Mouse (Mus musculus): ENCODE measurements around the gene C1rb. TPM values are rescaled to one million over a fixed set of nuclear protein-coding genes. Genes with fewer than 3 reads are reported as not detected.
"Not testable (repeated sequence)": the region's sequence is repeated elsewhere in the genome, so short reads cannot be mapped to it uniquely, and the experiment has no call there.

Gene C1rb
- polyA plus RNA-seq, 1 experiment from 2014 or later = not detected

DNA sequence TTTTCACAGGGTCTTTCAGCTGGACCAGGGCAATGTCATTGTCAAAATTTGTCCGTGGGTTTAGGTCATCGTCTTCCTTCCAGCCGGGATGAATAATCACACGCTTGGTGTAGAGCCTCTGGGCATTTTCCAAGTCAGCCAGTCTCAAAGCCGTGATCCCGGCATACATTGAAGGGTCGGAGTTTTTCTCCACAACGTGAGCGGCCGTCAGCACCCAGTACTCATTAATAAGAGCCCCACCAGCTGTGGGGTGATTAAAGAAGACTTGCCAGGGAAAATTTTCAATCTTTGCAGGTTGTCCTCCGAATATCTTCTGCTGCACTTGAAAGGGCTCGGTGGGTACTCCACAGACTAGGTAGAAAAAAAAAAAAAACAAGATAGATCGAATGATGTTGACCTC is 55.5 kb downstream of the C1rb start:
- Histone ChIP-seq H3K36me3 (no peaks in the 10 kb centered on the region), H3K9me3 (no peaks in the 10 kb centered on the region), H3K9ac (replicated peaks) (no peak overlapping the region), H3K4me2 (replicated peaks) (no peak overlapping the region), H3K27ac (replicated peaks) (no peak overlapping the region), H3K27me3 (no peaks in the 10 kb centered on the region), H3K4me3 (no peak overlapping the region), H3K4me1 (no peaks in the 10 kb centered on the region)
- 89% methylated on average over 13 of the region's 13 CpGs for WGBS
- no peak for ATAC-seq (ENCODE audit: low FRiP score, low read depth)

DNA sequence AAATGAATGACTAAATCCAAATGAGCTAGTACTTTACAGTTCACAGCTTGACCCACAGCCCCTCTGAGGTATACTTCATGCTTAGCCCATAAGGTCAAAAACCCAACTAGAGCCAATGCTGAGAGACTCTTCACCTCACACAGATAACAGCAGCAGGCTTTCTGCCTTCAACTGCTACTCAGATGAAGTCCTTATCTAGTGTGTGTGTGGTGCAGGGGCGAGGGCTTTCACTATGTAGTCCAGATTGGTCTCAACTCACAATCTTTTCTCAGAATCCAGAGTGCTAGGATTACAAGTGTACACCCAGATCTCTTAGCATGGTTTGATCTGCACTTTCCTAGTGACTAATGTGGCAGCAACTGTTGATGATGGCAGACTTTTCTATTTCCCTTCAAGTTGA is 56.1 kb downstream of the C1rb start:
- not testable (repeated sequence) for H3K27ac ChIP-seq (replicated peaks); H3K36me3 ChIP-seq; H3K4me1 ChIP-seq; ATAC-seq (ENCODE audit: low FRiP score, low read depth); H3K27me3 ChIP-seq; H3K9ac ChIP-seq (replicated peaks); H3K4me2 ChIP-seq (replicated peaks); H3K9me3 ChIP-seq; H3K4me3 ChIP-seq
- WGBS = 45% methylated on average over 1 of the region's 1 CpGs

DNA sequence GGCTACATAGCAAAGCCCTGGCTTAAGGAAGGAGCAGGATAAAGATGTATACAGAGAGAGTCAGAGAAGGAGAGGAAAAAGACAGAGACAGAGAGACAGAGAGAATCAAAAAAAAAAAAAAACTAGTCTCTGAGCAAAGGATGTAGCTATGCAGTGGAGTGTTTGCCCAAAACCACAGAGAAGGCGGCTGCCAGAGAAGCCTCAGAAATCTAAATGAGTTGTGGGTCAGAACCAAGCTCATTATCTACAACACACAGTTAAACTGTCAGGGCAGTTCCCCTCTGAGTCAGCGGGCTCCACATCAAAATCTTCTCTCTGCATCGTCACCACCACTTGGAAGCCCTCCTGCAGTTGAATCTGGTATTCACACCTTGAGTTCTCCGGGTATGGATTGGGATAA is 60.7 kb downstream of the C1rb start:
- Histone ChIP-seq H3K36me3 (no peaks in the 10 kb centered on the region), H3K4me2 (replicated peaks) (no peak overlapping the region), H3K27me3 (no peaks in the 10 kb centered on the region), H3K4me1 (no peaks in the 10 kb centered on the region), H3K9ac (replicated peaks) (no peak overlapping the region), H3K9me3 (no peaks in the 10 kb centered on the region), H3K4me3 (no peak overlapping the region), H3K27ac (replicated peaks) (no peak overlapping the region)
- no peak for ATAC-seq (ENCODE audit: low FRiP score, low read depth)
- 83% methylated on average over 4 of the region's 4 CpGs for WGBS

Other genes with a start within 250 kb of the C1rb start
- 64.7 and 68.1 TPM in 2 replicates for gene Pex5, start 155.2 kb upstream of the C1rb start, polyA plus RNA-seq (2016; fragmentation: Nextera tagmentation; extraction: Ambion mirVana)
- 32.4 and 33.1 TPM in 2 replicates for gene Clstn3, start 105.5 kb upstream of the C1rb start, polyA plus RNA-seq (2016; fragmentation: Nextera tagmentation; extraction: Ambion mirVana)
- 0.17 and 0.29 TPM in 2 replicates for gene C1rl, start 77.2 kb upstream of the C1rb start, polyA plus RNA-seq (2016; fragmentation: Nextera tagmentation; extraction: Ambion mirVana)
- gene C1ra, start 57.9 kb upstream of the C1rb start, polyA plus RNA-seq (2016; fragmentation: Nextera tagmentation; extraction: Ambion mirVana) = 0.11 and 0.22 TPM in 2 replicates
- 0.43 and 0.80 TPM in 2 replicates for gene C1s1, start 27.9 kb upstream of the C1rb start, polyA plus RNA-seq (2016; fragmentation: Nextera tagmentation; extraction: Ambion mirVana)
- gene C1s2, start 65.8 kb downstream of the C1rb start, polyA plus RNA-seq (2016; fragmentation: Nextera tagmentation; extraction: Ambion mirVana) = 0.21 TPM in 1 of 2 replicates, not detected in the other
- 37.5 and 37.9 TPM in 2 replicates for gene Lpcat3, start 92.7 kb downstream of the C1rb start, polyA plus RNA-seq (2016; fragmentation: Nextera tagmentation; extraction: Ambion mirVana)
- gene Emg1, start 141.9 kb downstream of the C1rb start, polyA plus RNA-seq (2016; fragmentation: Nextera tagmentation; extraction: Ambion mirVana) = 161 and 170 TPM in 2 replicates
- 308 and 315 TPM in 2 replicates for gene Phb2, start 142.0 kb downstream of the C1rb start, polyA plus RNA-seq (2016; fragmentation: Nextera tagmentation; extraction: Ambion mirVana)
- gene Ptpn6, start 168.4 kb downstream of the C1rb start, polyA plus RNA-seq (2016; fragmentation: Nextera tagmentation; extraction: Ambion mirVana) = 5.2 and 5.6 TPM in 2 replicates
- 523 and 554 TPM in 2 replicates for gene Grcc10, start 171.1 kb downstream of the C1rb start, polyA plus RNA-seq (2016; fragmentation: Nextera tagmentation; extraction: Ambion mirVana)
- gene Gm45234, start 185.7 kb downstream of the C1rb start, polyA plus RNA-seq (2016; fragmentation: Nextera tagmentation; extraction: Ambion mirVana) = not detected in 2 replicates
- 15.6 and 18.0 TPM in 2 replicates for gene Atn1, start 186.2 kb downstream of the C1rb start, polyA plus RNA-seq (2016; fragmentation: Nextera tagmentation; extraction: Ambion mirVana)
- gene Eno2, start 199.4 kb downstream of the C1rb start, polyA plus RNA-seq (2016; fragmentation: Nextera tagmentation; extraction: Ambion mirVana) = 9.0 and 9.4 TPM in 2 replicates
- 2.3 and 4.6 TPM in 2 replicates for gene Lrrc23, start 209.4 kb downstream of the C1rb start, polyA plus RNA-seq (2016; fragmentation: Nextera tagmentation; extraction: Ambion mirVana)
- gene Spsb2, start 238.4 kb downstream of the C1rb start, polyA plus RNA-seq (2016; fragmentation: Nextera tagmentation; extraction: Ambion mirVana) = 8.1 and 8.6 TPM in 2 replicates
- gene Tpi1, start 244.0 kb downstream of the C1rb start, polyA plus RNA-seq (2016; fragmentation: Nextera tagmentation; extraction: Ambion mirVana) = 423 and 428 TPM in 2 replicates